Mouse (Mus musculus) T-helper 1 cell (primary cell): Measurements from ENCODE around the gene Gfpt2.

Source experiments
- in situ Hi-C: fragments of 300-600 bp; cut with MboI, MseI; formaldehyde crosslinking; loops from one replicate; pipeline ENCODE4 v1.15.1; 2025; ENCODE audit warnings: high pct_unique_total_duplicates

Gene Gfpt2

DNA sequence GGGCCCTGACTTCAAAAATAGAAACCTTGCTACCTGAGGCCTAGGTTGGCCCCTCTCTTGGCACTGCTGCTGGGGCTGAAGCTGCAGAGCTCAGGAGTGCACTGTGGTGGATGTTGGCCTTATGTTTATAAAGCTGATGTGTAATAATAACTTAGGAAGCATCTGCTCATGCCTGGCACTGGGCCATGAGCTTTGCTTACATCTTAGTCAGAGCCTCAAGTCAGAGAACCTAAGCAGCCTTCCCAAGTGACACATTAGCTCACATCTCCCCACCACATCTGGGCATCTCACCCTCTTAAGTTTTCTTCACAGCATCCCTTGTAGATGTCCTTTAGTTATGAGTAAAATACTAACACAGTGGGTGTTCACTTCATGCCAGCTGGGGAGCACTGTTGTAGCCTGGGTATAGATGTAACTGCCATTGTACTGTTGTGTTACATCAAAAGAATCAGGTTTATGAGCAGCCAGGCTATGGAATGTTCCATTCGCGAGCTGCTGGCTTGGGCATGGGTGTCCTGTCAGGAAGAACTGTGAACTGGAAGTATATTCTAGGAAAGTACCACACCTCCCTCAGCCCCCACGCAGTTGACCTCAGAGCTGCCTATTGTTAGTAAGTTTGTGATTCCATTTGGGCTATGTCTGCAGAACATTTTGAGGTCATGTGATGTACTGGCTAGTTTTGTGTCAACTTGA, 86.1 kb downstream of the Gfpt2 start:
- in situ Hi-C loops, result loop anchor here (25.0 kb wide), 1 partner anchor 982 kb away; the partner anchor contains the start of gene Grm6

DNA sequence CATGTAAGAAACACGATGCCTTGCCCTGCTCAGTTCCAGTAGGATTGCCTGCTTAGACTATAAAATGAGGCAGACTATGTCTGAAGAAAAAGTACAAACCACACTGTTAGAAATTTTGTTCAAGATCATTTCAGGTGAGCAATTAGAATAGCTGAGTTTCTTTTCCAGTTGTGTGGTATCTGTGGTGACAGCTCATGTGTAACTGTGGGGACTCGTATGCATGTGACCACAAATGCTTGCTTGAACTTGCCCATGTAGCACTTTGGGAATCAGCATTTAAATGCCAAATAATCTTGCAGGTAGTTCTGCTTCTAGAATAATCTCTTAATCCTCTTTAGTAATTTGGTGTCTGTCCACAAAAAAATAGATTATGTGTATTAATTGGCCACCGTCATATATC, 89.4 kb downstream of the Gfpt2 start:
- in situ Hi-C loops, result loop anchor here (25.0 kb wide), 1 partner anchor 979 kb away; the partner anchor contains the start of gene Grm6
